Mouse (Mus musculus): Measurements from ENCODE around the gene Lrr1.

The Lrr1 gene

GRCm38 (mm10) chr12:69204052-69204833, 35.6 kb downstream of the Lrr1 start, which contains the start of gene Gm49384:
TSS of gene Gm49384 (minus strand) at chr12:69204267.
- no peak for DNase-seq

GRCm38 (mm10) chr12:69207396-69207795, 38.8 kb downstream of the Lrr1 start:
- no peak for DNase-seq

GRCm38 (mm10) chr12:69207926-69208325, 39.3 kb downstream of the Lrr1 start:
- DNase-seq = no peak

- DNase-seq = no peak
Measured at GRCm38 (mm10) chr12:69208520-69208919, 39.9 kb downstream of the Lrr1 start.

GRCm38 (mm10) chr12:69210056-69210979, 41.7 kb downstream of the Lrr1 start:
- no peak for DNase-seq

GRCm38 (mm10) chr12:69211057-69211456, 42.4 kb downstream of the Lrr1 start:
- DNase-seq = no peak

- no peak for DNase-seq
Measured at GRCm38 (mm10) chr12:69213186-69213777, 44.7 kb downstream of the Lrr1 start.

GRCm38 (mm10) chr12:69214393-69214792, 45.8 kb downstream of the Lrr1 start:
- no peak for DNase-seq

GRCm38 (mm10) chr12:69215000-69215785, 46.6 kb downstream of the Lrr1 start:
- no peak for DNase-seq

GRCm38 (mm10) chr12:69216587-69216986, 48.0 kb downstream of the Lrr1 start:
- no peak for DNase-seq

- no peak for DNase-seq
Measured at GRCm38 (mm10) chr12:69220613-69221277, 52.1 kb downstream of the Lrr1 start.

- peak; percentile 78 for DNase-seq
Measured at GRCm38 (mm10) chr12:69227776-69228466, 59.3 kb downstream of the Lrr1 start, which contains the start of gene Pole2. TSS of gene Pole2 (minus strand) at chr12:69228195.

Measured in cerebellum, adult 11 months (tissue).